In genomic region chr6:99081259-99081658, GRCm38 (mm10) we compare ENCODE assay signal across 16 mouse cellular contexts.
DNase-seq lines count a peak whose midpoint lies in the region; ATAC-seq and TF ChIP-seq lines count a peak whose summit lies in the region.
"Had no signal": no experiment of that assay in that cellular context is flagged by ENCODE, and none has a peak within 500 bp of the region (broad histone marks: within the 10 kb centered on the region; RNA-seq: fewer than 3 reads in every experiment).

No protein-coding gene starts in this region.

- no peaks in the 10 kb centered on the region for H3K9me3 ChIP-seq in kidney, embryonic 15.5 days (replicated peaks)
- H3K9me3 ChIP-seq in intestine, embryonic 15.5 days, result no peaks in the 10 kb centered on the region
- H3K9me3 ChIP-seq: forebrain, embryonic 12.5 days; hindbrain, embryonic 13.5 days; limb, embryonic 15.5 days; midbrain, embryonic 13.5 days had no signal

- TF ChIP-seq CTCF in heart, adult 2 months (IDR thresholded peaks at IDR 0.05), result no peak

- H3K79me2 ChIP-seq in heart, adult 2 months (replicated peaks; ENCODE audit: control insufficient read depth, insufficient read depth, low read length), result peaks cover 2% of the 10 kb centered on the region; the same call in 1 of the 2 replicates

- H3K4me1 ChIP-seq in heart, adult 2 months (ENCODE audit: control insufficient read depth, insufficient read depth, low read length), result peaks cover 12% of the 10 kb centered on the region
- H3K4me1 ChIP-seq in kidney, embryonic 15.5 days, result peaks cover 10% of the 10 kb centered on the region; the same call in 1 of the 2 replicates
- peaks cover 15% of the 10 kb centered on the region for H3K4me1 ChIP-seq in intestine, embryonic 15.5 days (replicated peaks)

- no peaks in the 10 kb centered on the region for H3K27me3 ChIP-seq in heart, adult 2 months (ENCODE audit: control insufficient read depth, insufficient read depth, low read length)
- H3K27me3 ChIP-seq in kidney, embryonic 15.5 days, result no peaks in the 10 kb centered on the region
- no peaks in the 10 kb centered on the region for H3K27me3 ChIP-seq in intestine, embryonic 15.5 days (replicated peaks)
- H3K27me3 ChIP-seq: forebrain, embryonic 12.5 days; hindbrain, embryonic 13.5 days; limb, embryonic 15.5 days; midbrain, embryonic 13.5 days had no signal

- 0 out of 2 replicates have a peak overlapping the region, but pooled peaks have one; percentile 34 for H3K9ac ChIP-seq in heart, adult 2 months (ENCODE audit: low read depth, low read length)
- no peak overlapping the region for H3K9ac ChIP-seq in kidney, embryonic 15.5 days
- H3K9ac ChIP-seq in intestine, embryonic 15.5 days, result no peak overlapping the region
- H3K9ac ChIP-seq: forebrain, embryonic 12.5 days; hindbrain, embryonic 13.5 days; limb, embryonic 15.5 days; midbrain, embryonic 13.5 days had no signal

- no peak overlapping the region for H3K4me2 ChIP-seq in kidney, embryonic 15.5 days
- no peak overlapping the region for H3K4me2 ChIP-seq in intestine, embryonic 15.5 days (replicated peaks)
- H3K4me2 ChIP-seq: forebrain, embryonic 12.5 days; hindbrain, embryonic 13.5 days; limb, embryonic 15.5 days; midbrain, embryonic 13.5 days had no signal

- no peak overlapping the region for H3K4me3 ChIP-seq in heart, adult 2 months
- H3K4me3 ChIP-seq in kidney, embryonic 15.5 days (replicated peaks), result no peak overlapping the region
- H3K4me3 ChIP-seq in intestine, embryonic 15.5 days (replicated peaks), result no peak overlapping the region
- H3K4me3 ChIP-seq: forebrain, embryonic 12.5 days; hindbrain, embryonic 13.5 days; limb, embryonic 15.5 days; midbrain, embryonic 13.5 days had no signal

- DNase-seq in heart, adult 2 months, result no peak
- DNase-seq in heart, adult 8-10 months (ENCODE audit: low spot score), result no peak
- DNase-seq in kidney, postnatal 10 days, result no peak
- DNase-seq in 416B (ENCODE audit: low read depth), result peak; percentile 64
- DNase-seq in urinary bladder, postnatal 14 days (ENCODE audit: low spot score), result no peak
- no peak for DNase-seq in adrenal gland, adult (ENCODE audit: inconsistent age in 2 of 2, low spot score in 1 of 2)
- DNase-seq: cerebellum, adult 11-12 months; cerebellum, postnatal 36 days; kidney, adult 2 months had no signal

- intact Hi-C loops in heart, adult 2 months (cut with DNase I), result no loop called here

- peak overlapping the region; percentile 24; the same call in 1 of the 2 replicates for H3K27ac ChIP-seq in heart, adult 2 months
- peak overlapping the region; percentile 1 for H3K27ac ChIP-seq in kidney, embryonic 15.5 days
- H3K27ac ChIP-seq in intestine, embryonic 15.5 days, result peak overlapping the region; percentile 37; the same call in 1 of the 2 replicates
- H3K27ac ChIP-seq: forebrain, embryonic 12.5 days; hindbrain, embryonic 13.5 days; limb, embryonic 15.5 days; macrophage; midbrain, embryonic 13.5 days had no signal

- WGBS in heart, adult 2 months, result 31% methylated on average over 5 of the region's 5 CpGs
- 14% methylated on average over 5 of the region's 5 CpGs for WGBS in kidney, embryonic 15.5 days
- 15% methylated on average over 5 of the region's 5 CpGs for WGBS in intestine, embryonic 15.5 days

- no peak for TF ChIP-seq POLR2A in heart, adult 2 months (IDR thresholded peaks at IDR 0.05; ENCODE audit: insufficient read depth, low read depth, low read length)

- peaks cover 13% of the 10 kb centered on the region for H3K36me3 ChIP-seq in heart, adult 2 months (ENCODE audit: control insufficient read depth, insufficient read depth, low read length)
- no peaks in the 10 kb centered on the region for H3K36me3 ChIP-seq in kidney, embryonic 15.5 days
- H3K36me3 ChIP-seq in intestine, embryonic 15.5 days, result no peaks in the 10 kb centered on the region
- H3K36me3 ChIP-seq: forebrain, embryonic 12.5 days; hindbrain, embryonic 13.5 days; limb, embryonic 15.5 days; midbrain, embryonic 13.5 days had no signal

- ATAC-seq in kidney, embryonic 15.5 days (replicated peaks; ENCODE audit: low FRiP score), result peak; percentile 49; the same call in 1 of the 2 replicates
- ATAC-seq in intestine, embryonic 15.5 days, result peak; percentile 58
- ATAC-seq: midbrain, embryonic 13.5 days had no signal

- TF ChIP-seq EP300 in heart, adult 2 months (IDR thresholded peaks at IDR 0.05; ENCODE audit: insufficient read depth, low read depth, low read length), result no peak
